Comparison of ENCODE assay signal across 10 mouse cellular contexts in the genomic region with DNA sequence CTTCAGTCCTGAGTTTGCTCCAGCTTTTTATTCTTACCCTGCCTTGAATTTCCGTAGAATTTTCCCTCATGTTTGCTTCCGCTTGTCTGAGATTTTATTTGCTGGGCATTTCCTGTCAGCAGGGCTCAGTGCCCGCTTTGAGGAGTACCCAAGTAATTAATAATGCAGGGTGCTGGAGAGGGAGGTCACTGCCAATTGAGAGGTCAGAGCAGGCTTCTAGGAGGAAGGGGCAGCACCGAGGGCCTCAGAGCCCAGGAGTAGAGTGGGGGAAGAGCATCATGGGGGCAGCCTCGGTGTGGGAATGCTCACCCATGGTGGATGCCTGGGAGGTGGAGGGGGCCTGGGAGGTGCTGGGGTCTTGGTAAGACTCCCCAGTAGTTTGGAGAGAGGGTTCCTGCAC. TPM values are rescaled to one million over a fixed set of nuclear protein-coding genes. Genes with fewer than 3 reads are reported as not detected.
A peak's percentile ranks its signal among the peaks of the same experiment; 100 is the strongest.
DNase-seq lines count a peak whose midpoint lies in the region; ATAC-seq and TF ChIP-seq lines count a peak whose summit lies in the region.
"Had no signal": no experiment of that assay in that cellular context is flagged by ENCODE, and none has a peak within 500 bp of the region (broad histone marks: within the 10 kb centered on the region; RNA-seq: fewer than 3 reads in every experiment).

No protein-coding gene starts in this region.

- no peak overlapping the region for H3K4me2 ChIP-seq in hindbrain, embryonic 13.5 days
- no peak overlapping the region for H3K4me2 ChIP-seq in hindbrain, embryonic 11.5 days (replicated peaks; ENCODE audit: low read depth, low read length)
- peak overlapping the region; percentile 28 for H3K4me2 ChIP-seq in midbrain, postnatal 0 days (ENCODE audit: low read depth, low read length, poor library complexity, severe bottlenecking)
- H3K4me2 ChIP-seq in midbrain, embryonic 13.5 days (replicated peaks) = no peak overlapping the region
- peak overlapping the region; percentile 34 for H3K4me2 ChIP-seq in kidney, postnatal 0 days (ENCODE audit: low read length)
- peak overlapping the region; percentile 33 for H3K4me2 ChIP-seq in stomach, embryonic 15.5 days
- H3K4me2 ChIP-seq: neural tube, embryonic 12.5 days had no signal

- H3K36me3 ChIP-seq in hindbrain, embryonic 13.5 days = no peaks in the 10 kb centered on the region
- no peaks in the 10 kb centered on the region for H3K36me3 ChIP-seq in hindbrain, embryonic 11.5 days (ENCODE audit: control insufficient read depth, insufficient read depth, low read length)
- no peaks in the 10 kb centered on the region for H3K36me3 ChIP-seq in midbrain, postnatal 0 days (ENCODE audit: insufficient read depth, low read length)
- no peaks in the 10 kb centered on the region for H3K36me3 ChIP-seq in midbrain, embryonic 13.5 days
- H3K36me3 ChIP-seq in kidney, postnatal 0 days (ENCODE audit: insufficient read depth, low read length) = no peaks in the 10 kb centered on the region
- H3K36me3 ChIP-seq in stomach, embryonic 15.5 days = 0 out of 2 replicates have a peak, but pooled peaks cover 5% of the 10 kb centered on the region
- H3K36me3 ChIP-seq: neural tube, embryonic 12.5 days had no signal

- 44% methylated on average over 5 of the region's 5 CpGs for WGBS in hindbrain, embryonic 13.5 days
- WGBS in hindbrain, embryonic 11.5 days = 46% methylated on average over 5 of the region's 5 CpGs
- 39% methylated on average over 5 of the region's 5 CpGs for WGBS in midbrain, postnatal 0 days
- 47% methylated on average over 5 of the region's 5 CpGs for WGBS in midbrain, embryonic 13.5 days
- 16% methylated on average over 5 of the region's 5 CpGs for WGBS in kidney, postnatal 0 days
- WGBS in stomach, embryonic 15.5 days = 37% methylated on average over 5 of the region's 5 CpGs

- H3K27me3 ChIP-seq in hindbrain, embryonic 13.5 days = no peaks in the 10 kb centered on the region
- H3K27me3 ChIP-seq in hindbrain, embryonic 11.5 days (ENCODE audit: control insufficient read depth, insufficient read depth, low read length) = peaks cover 2% of the 10 kb centered on the region; the same call in 1 of the 2 replicates
- H3K27me3 ChIP-seq in midbrain, postnatal 0 days (ENCODE audit: insufficient read depth, low read length) = no peaks in the 10 kb centered on the region
- 0 out of 2 replicates have a peak, but pooled peaks cover 3% of the 10 kb centered on the region for H3K27me3 ChIP-seq in midbrain, embryonic 13.5 days
- no peaks in the 10 kb centered on the region for H3K27me3 ChIP-seq in kidney, postnatal 0 days (ENCODE audit: insufficient read depth, low read length)
- no peaks in the 10 kb centered on the region for H3K27me3 ChIP-seq in stomach, embryonic 15.5 days (replicated peaks)
- H3K27me3 ChIP-seq: neural tube, embryonic 12.5 days had no signal

- DNase-seq in hindbrain, embryonic 11.5 days (ENCODE audit: low spot score) = no peak
- DNase-seq in midbrain, postnatal 0 days (ENCODE audit: low spot score) = no peak
- peak; percentile 48 for DNase-seq in kidney, postnatal 0 days (ENCODE audit: low spot score)
- no peak for DNase-seq in natural killer cell, adult 2 months (ENCODE audit: low spot score in 2 of 2)
- DNase-seq in left cerebral cortex, postnatal 4 days = no peak

- H3K27ac ChIP-seq in hindbrain, embryonic 13.5 days = 0 out of 2 replicates have a peak overlapping the region, but pooled peaks have one; percentile 12
- H3K27ac ChIP-seq in hindbrain, embryonic 11.5 days (ENCODE audit: low read depth, low read length) = no peak overlapping the region
- H3K27ac ChIP-seq in midbrain, postnatal 0 days (ENCODE audit: low read depth, low read length) = no peak overlapping the region; the same call in 1 of the 2 replicates
- no peak overlapping the region for H3K27ac ChIP-seq in midbrain, embryonic 13.5 days
- peak overlapping the region; percentile 81 for H3K27ac ChIP-seq in kidney, postnatal 0 days
- H3K27ac ChIP-seq in stomach, embryonic 15.5 days = 0 out of 2 replicates have a peak overlapping the region, but pooled peaks have one; percentile 21
- H3K27ac ChIP-seq: liver, embryonic 14.5 days; neural tube, embryonic 12.5 days had no signal

- ATAC-seq in hindbrain, embryonic 13.5 days (ENCODE audit: low FRiP score) = no peak
- ATAC-seq in hindbrain, embryonic 11.5 days (ENCODE audit: low FRiP score) = no peak
- ATAC-seq in midbrain, postnatal 0 days (ENCODE audit: low FRiP score) = no peak
- no peak for ATAC-seq in midbrain, embryonic 13.5 days
- ATAC-seq in kidney, postnatal 0 days (replicated peaks; ENCODE audit: low FRiP score, low read depth) = no peak
- no peak for ATAC-seq in stomach, embryonic 15.5 days (ENCODE audit: insufficient read depth, low FRiP score, low read depth)

- no peak overlapping the region for H3K9ac ChIP-seq in hindbrain, embryonic 13.5 days
- H3K9ac ChIP-seq in hindbrain, embryonic 11.5 days (ENCODE audit: low read depth, low read length) = no peak overlapping the region
- H3K9ac ChIP-seq in midbrain, postnatal 0 days (replicated peaks; ENCODE audit: low read length, poor library complexity, severe bottlenecking) = no peak overlapping the region
- no peak overlapping the region for H3K9ac ChIP-seq in midbrain, embryonic 13.5 days (replicated peaks)
- H3K9ac ChIP-seq in kidney, postnatal 0 days (ENCODE audit: low read depth, low read length) = no peak overlapping the region
- no peak overlapping the region for H3K9ac ChIP-seq in stomach, embryonic 15.5 days
- H3K9ac ChIP-seq: liver, embryonic 14.5 days; neural tube, embryonic 12.5 days had no signal

- no peak overlapping the region for H3K4me3 ChIP-seq in hindbrain, embryonic 13.5 days
- H3K4me3 ChIP-seq in hindbrain, embryonic 11.5 days (ENCODE audit: low read depth, low read length) = no peak overlapping the region
- H3K4me3 ChIP-seq in midbrain, postnatal 0 days (ENCODE audit: low read depth, low read length) = no peak overlapping the region
- no peak overlapping the region for H3K4me3 ChIP-seq in midbrain, embryonic 13.5 days (replicated peaks)
- no peak overlapping the region for H3K4me3 ChIP-seq in kidney, postnatal 0 days (replicated peaks; ENCODE audit: low read depth, low read length)
- H3K4me3 ChIP-seq in stomach, embryonic 15.5 days (replicated peaks) = 0 out of 2 replicates have a peak overlapping the region, but pooled peaks have one; percentile 5
- H3K4me3 ChIP-seq: neural tube, embryonic 12.5 days had no signal

- intact Hi-C loops in left cerebral cortex, postnatal 4 days (cut with DNase I) = no loop called here

- H3K9me3 ChIP-seq in hindbrain, embryonic 13.5 days = no peaks in the 10 kb centered on the region
- H3K9me3 ChIP-seq in hindbrain, embryonic 11.5 days (ENCODE audit: control insufficient read depth, low read length) = no peaks in the 10 kb centered on the region
- no peaks in the 10 kb centered on the region for H3K9me3 ChIP-seq in midbrain, postnatal 0 days (ENCODE audit: low read length)
- no peaks in the 10 kb centered on the region for H3K9me3 ChIP-seq in midbrain, embryonic 13.5 days
- no peaks in the 10 kb centered on the region for H3K9me3 ChIP-seq in kidney, postnatal 0 days (replicated peaks; ENCODE audit: low read length)
- H3K9me3 ChIP-seq in stomach, embryonic 15.5 days = no peaks in the 10 kb centered on the region
- H3K9me3 ChIP-seq: neural tube, embryonic 12.5 days had no signal

- TF ChIP-seq CTCF in midbrain, postnatal 0 days (IDR thresholded peaks at IDR 0.05) = no peak
- no peak for TF ChIP-seq CTCF in kidney, postnatal 0 days (IDR thresholded peaks at IDR 0.05; ENCODE audit: low read depth)

- peaks cover 63% of the 10 kb centered on the region for H3K4me1 ChIP-seq in hindbrain, embryonic 13.5 days (replicated peaks)
- no peaks in the 10 kb centered on the region; the same call in 1 of the 2 replicates for H3K4me1 ChIP-seq in hindbrain, embryonic 11.5 days (replicated peaks; ENCODE audit: control insufficient read depth, insufficient read depth, low read length)
- peaks cover 33% of the 10 kb centered on the region for H3K4me1 ChIP-seq in midbrain, postnatal 0 days (ENCODE audit: insufficient read depth, low read length)
- H3K4me1 ChIP-seq in midbrain, embryonic 13.5 days (replicated peaks) = peaks cover 45% of the 10 kb centered on the region
- peaks cover 40% of the 10 kb centered on the region for H3K4me1 ChIP-seq in kidney, postnatal 0 days (replicated peaks; ENCODE audit: insufficient read depth, low read length)
- H3K4me1 ChIP-seq in stomach, embryonic 15.5 days = peaks cover 57% of the 10 kb centered on the region

RNA-seq across cellular contexts. Expression of a gene that starts 5.8 kb away (rescaled TPM):
- 126 and 132 TPM in 2 replicates for polyA plus RNA-seq in hindbrain, embryonic 13.5 days (2015; fragmentation: Nextera tagmentation; extraction: Ambion mirVana)
- 68.6 and 75.5 TPM in 2 replicates for polyA plus RNA-seq in hindbrain, embryonic 11.5 days (2014; fragmentation: Nextera tagmentation; extraction: Ambion mirVana)
- total RNA-seq in midbrain, postnatal 0 days (2014; rRNA removed) = 88.5 and 101 TPM in 2 replicates
- 106 and 130 TPM in 2 replicates for polyA plus RNA-seq in midbrain, postnatal 0 days (2015; fragmentation: Nextera tagmentation; extraction: Ambion mirVana)
- 111 and 124 TPM in 2 replicates for polyA plus RNA-seq in midbrain, embryonic 13.5 days (2015; fragmentation: Nextera tagmentation; extraction: Ambion mirVana)
- polyA plus RNA-seq in kidney, postnatal 0 days (2015; fragmentation: Nextera tagmentation; extraction: Ambion mirVana) = 96.5 and 112 TPM in 2 replicates
- polyA plus RNA-seq in stomach, embryonic 15.5 days (2015; fragmentation: Nextera tagmentation; extraction: Ambion mirVana) = 126 and 133 TPM in 2 replicates
- total RNA-seq in left cerebral cortex, postnatal 4 days (2021) = 100 to 1,000 TPM; 184 to 206 TPM

Comparison
In these comparisons a context has a peak if more than half of its experiments do, and no peak if none do; other contexts are left out.
1. H3K27ac ChIP-seq: peak in hindbrain, embryonic 13.5 days (single experiment), kidney, postnatal 0 days (single experiment) and stomach, embryonic 15.5 days (single experiment); none in hindbrain, embryonic 11.5 days (single experiment), midbrain, postnatal 0 days (single experiment) and midbrain, embryonic 13.5 days (single experiment).
2. H3K4me2 ChIP-seq: peak in midbrain, postnatal 0 days (single experiment), kidney, postnatal 0 days (single experiment) and stomach, embryonic 15.5 days (single experiment); none in hindbrain, embryonic 13.5 days (single experiment), hindbrain, embryonic 11.5 days (single experiment) and midbrain, embryonic 13.5 days (single experiment).